Mouse (Mus musculus) common myeloid progenitor, adult 5-6 weeks (primary cell): ENCODE data around the gene Frat2. TPM values are rescaled to one million over a fixed set of nuclear protein-coding genes. Genes with fewer than 3 reads are reported as not detected.

ENCODE experiments used
- ATAC-seq: replicated peaks from 2 replicates; pipeline ENCODE4 v1.8.0; 2016; ENCODE audit warnings: low read depth, mild to moderate bottlenecking, moderate TSS enrichment, inconsistent platforms; ENCODE audit not compliant: poor library complexity, severe bottlenecking
- total RNA-seq: library from RNA; stranded (forward); fragments of 200-1000, 187-1606 nt; gene quantifications from 2 replicates; pipeline ENCODE4 v1.2.3, GENCODE M21; 2017

Gene Frat2
- total RNA-seq, 1 experiment from 2014 or later, result 26.8 TPM

GRCm38 (mm10) chr19:41846366-41847090 is 1.4 kb downstream of the Frat2 start:
- ATAC-seq, result no peak

- no peak for ATAC-seq
Measured at GRCm38 (mm10) chr19:41844345-41844744, 3.6 kb downstream of the Frat2 start.

GRCm38 (mm10) chr19:41842706-41843105 is 5.2 kb downstream of the Frat2 start:
- peak; percentile 52 for ATAC-seq

GRCm38 (mm10) chr19:41842196-41842595 is 5.7 kb downstream of the Frat2 start:
- no peak for ATAC-seq

- no peak for ATAC-seq
Measured at GRCm38 (mm10) chr19:41841105-41841750, 6.7 kb downstream of the Frat2 start.

- ATAC-seq, result no peak
Measured at GRCm38 (mm10) chr19:41839685-41840084, 8.2 kb downstream of the Frat2 start.

GRCm38 (mm10) chr19:41838808-41839207 is 9.1 kb downstream of the Frat2 start:
- no peak for ATAC-seq

GRCm38 (mm10) chr19:41837917-41838261 is 10.0 kb downstream of the Frat2 start:
- no peak for ATAC-seq

- ATAC-seq, result no peak
Measured at GRCm38 (mm10) chr19:41837194-41837916, 10.6 kb downstream of the Frat2 start.

GRCm38 (mm10) chr19:41836719-41837118 is 11.2 kb downstream of the Frat2 start:
- no peak for ATAC-seq

- peak; percentile 85 for ATAC-seq
Measured at GRCm38 (mm10) chr19:41835816-41836215, 12.1 kb downstream of the Frat2 start.

- ATAC-seq, result no peak
Measured at GRCm38 (mm10) chr19:41835407-41835806, 12.5 kb downstream of the Frat2 start.

- ATAC-seq, result no peak
Measured at GRCm38 (mm10) chr19:41832501-41833201, 15.3 kb downstream of the Frat2 start.

- no peak for ATAC-seq
Measured at GRCm38 (mm10) chr19:41831718-41832391, 16.1 kb downstream of the Frat2 start.

GRCm38 (mm10) chr19:41831101-41831570 is 16.8 kb downstream of the Frat2 start:
- ATAC-seq, result no peak

- peak; percentile 48 for ATAC-seq
Measured at GRCm38 (mm10) chr19:41830106-41831031, 17.6 kb downstream of the Frat2 start.

- ATAC-seq, result peak; percentile 88
Measured at GRCm38 (mm10) chr19:41829381-41830105, 18.4 kb downstream of the Frat2 start, which contains the start of gene Frat1. Gene Frat1 (plus strand): TSS chr19:41829970.

GRCm38 (mm10) chr19:41828941-41829340 is 19.0 kb downstream of the Frat2 start:
- ATAC-seq, result no peak
